In the genomic region with DNA sequence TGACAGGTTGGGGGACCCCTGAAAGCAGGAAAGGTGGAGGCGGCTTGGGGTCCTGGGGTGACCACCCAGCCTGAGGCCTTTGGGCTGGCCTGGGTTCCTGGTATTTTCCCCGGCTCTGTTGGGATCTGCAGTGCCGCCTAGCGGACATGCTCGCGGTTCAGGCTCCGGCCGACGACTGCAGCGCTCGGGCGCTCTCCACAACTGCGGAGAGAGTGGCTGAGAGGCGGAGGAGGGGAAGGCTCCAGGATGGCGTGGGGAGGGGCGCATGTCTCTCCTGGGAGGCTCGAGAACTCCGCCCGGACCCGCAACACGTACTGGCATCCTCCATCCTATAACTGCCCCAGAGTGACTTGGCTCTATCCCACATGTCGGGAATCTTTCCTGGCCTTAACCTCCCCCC, we compare ENCODE assay signal across 7 mouse cellular contexts. TPM values are rescaled to one million over a fixed set of nuclear protein-coding genes. Genes with fewer than 3 reads are reported as not detected.
DNase-seq lines count a peak whose midpoint lies in the region; ATAC-seq and TF ChIP-seq lines count a peak whose summit lies in the region.

No protein-coding gene starts in this region.

- H3K9me3 ChIP-seq in intestine, postnatal 0 days (ENCODE audit: control insufficient read depth): no peaks in the 10 kb centered on the region
- peaks cover 9% of the 10 kb centered on the region for H3K9me3 ChIP-seq in limb, embryonic 13.5 days
- H3K9me3 ChIP-seq in midbrain, embryonic 13.5 days: peaks cover 3% of the 10 kb centered on the region; the same call in 1 of the 2 replicates
- H3K9me3 ChIP-seq in stomach, embryonic 15.5 days: no peaks in the 10 kb centered on the region

- no peak overlapping the region for H3K27ac ChIP-seq in intestine, postnatal 0 days (ENCODE audit: low read depth, low read length)
- 0 out of 2 replicates have a peak overlapping the region, but pooled peaks have one; percentile 39 for H3K27ac ChIP-seq in limb, embryonic 13.5 days
- H3K27ac ChIP-seq in midbrain, embryonic 13.5 days: no peak overlapping the region
- peak overlapping the region; percentile 86 for H3K27ac ChIP-seq in stomach, embryonic 15.5 days

- H3K36me3 ChIP-seq in intestine, postnatal 0 days (ENCODE audit: control insufficient read depth, insufficient read depth): peaks cover 11% of the 10 kb centered on the region; the same call in 1 of the 2 replicates
- peaks cover 14% of the 10 kb centered on the region for H3K36me3 ChIP-seq in limb, embryonic 13.5 days
- H3K36me3 ChIP-seq in midbrain, embryonic 13.5 days: peaks cover 11% of the 10 kb centered on the region; the same call in 1 of the 2 replicates
- H3K36me3 ChIP-seq in stomach, embryonic 15.5 days: no peaks in the 10 kb centered on the region

- DNase-seq in adrenal gland, postnatal 10 days: peak; percentile 90
- peak; percentile 93 for DNase-seq in embryo, embryonic 11 days
- peak; percentile 96 for DNase-seq in heart, adult 11 months

- peak overlapping the region; percentile 19 for H3K4me3 ChIP-seq in intestine, postnatal 0 days (ENCODE audit: low read depth, low read length)
- peak overlapping the region; percentile 29 for H3K4me3 ChIP-seq in limb, embryonic 13.5 days
- H3K4me3 ChIP-seq in midbrain, embryonic 13.5 days (replicated peaks): peak overlapping the region; percentile 19; the same call in 1 of the 2 replicates
- H3K4me3 ChIP-seq in stomach, embryonic 15.5 days (replicated peaks): peak overlapping the region; percentile 25

- ATAC-seq in intestine, postnatal 0 days: peak; percentile 26; the same call in 1 of the 2 replicates
- ATAC-seq in limb, embryonic 13.5 days (ENCODE audit: low FRiP score, low read depth): peak; percentile 76
- peak; percentile 75 for ATAC-seq in midbrain, embryonic 13.5 days
- ATAC-seq in stomach, embryonic 15.5 days (ENCODE audit: insufficient read depth, low FRiP score, low read depth): peak; percentile 77

- no peaks in the 10 kb centered on the region for H3K27me3 ChIP-seq in intestine, postnatal 0 days (replicated peaks; ENCODE audit: control insufficient read depth, insufficient read depth, low read length)
- H3K27me3 ChIP-seq in limb, embryonic 13.5 days: peaks cover 16% of the 10 kb centered on the region; the same call in 1 of the 2 replicates
- peaks cover 34% of the 10 kb centered on the region for H3K27me3 ChIP-seq in midbrain, embryonic 13.5 days
- no peaks in the 10 kb centered on the region for H3K27me3 ChIP-seq in stomach, embryonic 15.5 days (replicated peaks)

- H3K9ac ChIP-seq in intestine, postnatal 0 days (ENCODE audit: low read depth, low read length): no peak overlapping the region
- no peak overlapping the region for H3K9ac ChIP-seq in limb, embryonic 13.5 days
- H3K9ac ChIP-seq in midbrain, embryonic 13.5 days (replicated peaks): no peak overlapping the region
- H3K9ac ChIP-seq in stomach, embryonic 15.5 days: no peak overlapping the region

- peak; percentile 93 for TF ChIP-seq CTCF in intestine, postnatal 0 days (IDR thresholded peaks at IDR 0.05; ENCODE audit: low read depth)

- H3K4me2 ChIP-seq in intestine, postnatal 0 days (replicated peaks; ENCODE audit: low read depth): peak overlapping the region; percentile 95
- H3K4me2 ChIP-seq in limb, embryonic 13.5 days (replicated peaks): peak overlapping the region; percentile 80
- H3K4me2 ChIP-seq in midbrain, embryonic 13.5 days (replicated peaks): peak overlapping the region; percentile 66
- peak overlapping the region; percentile 71 for H3K4me2 ChIP-seq in stomach, embryonic 15.5 days

- WGBS in intestine, postnatal 0 days: 2% methylated on average over 19 of the region's 22 CpGs
- WGBS in limb, embryonic 13.5 days: 1% methylated on average over 22 of the region's 22 CpGs
- WGBS in midbrain, embryonic 13.5 days: 2% methylated on average over 22 of the region's 22 CpGs
- WGBS in stomach, embryonic 15.5 days: 2% methylated on average over 21 of the region's 22 CpGs

- H3K4me1 ChIP-seq in intestine, postnatal 0 days (replicated peaks; ENCODE audit: control insufficient read depth, insufficient read depth, low read length): no peaks in the 10 kb centered on the region
- H3K4me1 ChIP-seq in limb, embryonic 13.5 days: peaks cover 28% of the 10 kb centered on the region
- H3K4me1 ChIP-seq in midbrain, embryonic 13.5 days (replicated peaks): peaks cover 35% of the 10 kb centered on the region
- H3K4me1 ChIP-seq in stomach, embryonic 15.5 days: peaks cover 8% of the 10 kb centered on the region; the same call in 1 of the 2 replicates

RNA-seq across cellular contexts. Expression of a gene that starts 7.9 kb away (rescaled TPM):
- total RNA-seq in adrenal gland, postnatal 10 days (2021): 10 to 100 TPM; 17.9 to 25.1 TPM
- 5.7 and 6.5 TPM in 2 replicates for polyA plus RNA-seq in intestine, postnatal 0 days (2015; fragmentation: Nextera tagmentation; extraction: Ambion mirVana)
- polyA plus RNA-seq in limb, embryonic 13.5 days (2015; fragmentation: Nextera tagmentation; extraction: Ambion mirVana): 25.8 and 26.2 TPM in 2 replicates
- 8.0 and 11.0 TPM in 2 replicates for polyA plus RNA-seq in midbrain, embryonic 13.5 days (2015; fragmentation: Nextera tagmentation; extraction: Ambion mirVana)
- 21.4 and 21.7 TPM in 2 replicates for polyA plus RNA-seq in stomach, embryonic 15.5 days (2015; fragmentation: Nextera tagmentation; extraction: Ambion mirVana)

RNA-seq across cellular contexts. Expression of a gene that starts 38.0 kb away (rescaled TPM):
- 1 to 10 TPM; 3.6 to 4.9 TPM for total RNA-seq in adrenal gland, postnatal 10 days (2021)
- polyA plus RNA-seq in intestine, postnatal 0 days (2015; fragmentation: Nextera tagmentation; extraction: Ambion mirVana): 0.73 and 1.8 TPM in 2 replicates
- polyA plus RNA-seq in limb, embryonic 13.5 days (2015; fragmentation: Nextera tagmentation; extraction: Ambion mirVana): 0.36 and 0.38 TPM in 2 replicates
- 0.23 TPM in 1 of 2 replicates, not detected in the other for polyA plus RNA-seq in midbrain, embryonic 13.5 days (2015; fragmentation: Nextera tagmentation; extraction: Ambion mirVana)
- 0.35 and 0.57 TPM in 2 replicates for polyA plus RNA-seq in stomach, embryonic 15.5 days (2015; fragmentation: Nextera tagmentation; extraction: Ambion mirVana)

Comparison
In these comparisons a context has a peak if more than half of its experiments do, and no peak if none do; other contexts are left out.
1. ATAC-seq: peak in every context shown above with its lines; median percentile 77 in stomach, embryonic 15.5 days; 76 in limb, embryonic 13.5 days; 75 in midbrain, embryonic 13.5 days; 26 in intestine, postnatal 0 days.
2. H3K27ac ChIP-seq: peak in limb, embryonic 13.5 days (single experiment) and stomach, embryonic 15.5 days (single experiment); none in intestine, postnatal 0 days (single experiment) and midbrain, embryonic 13.5 days (single experiment).
3. Peak in every context shown above with its lines, with median percentiles within 50 percentile points of each other: DNase-seq, H3K4me2 ChIP-seq and H3K4me3 ChIP-seq.